Mouse (Mus musculus) testis, adult 2 months (tissue): ENCODE results near the gene Rbms2. TPM values are rescaled to one million over a fixed set of nuclear protein-coding genes. Genes with fewer than 3 reads are reported as not detected.
"Not testable (repeated sequence)": the region's sequence is repeated elsewhere in the genome, so short reads cannot be mapped to it uniquely, and the experiment has no call there.

ENCODE experiments used
- H3K27ac ChIP-seq: fragments of 200-500 bp; 2 replicates; pipeline ENCODE4 v1.5.1; 2012; ENCODE audit warnings: low read depth, low read length; ENCODE audit not compliant: control insufficient read depth, insufficient read depth
- H3K27me3 ChIP-seq: fragments of 200-500 bp; 2 replicates; pipeline ENCODE4 v1.6.1; 2012; ENCODE audit warnings: mild to moderate bottlenecking, low read length, moderate library complexity; ENCODE audit not compliant: control insufficient read depth, insufficient read depth
- H3K36me3 ChIP-seq: fragments of 200-500 bp; 2 replicates; pipeline ENCODE4 v1.6.1; 2012; ENCODE audit warnings: mild to moderate bottlenecking, low read length; ENCODE audit not compliant: control insufficient read depth, insufficient read depth
- H3K4me1 ChIP-seq: fragments of 200-500 bp; 2 replicates; pipeline ENCODE4 v1.6.1; 2012; ENCODE audit warnings: low read length; ENCODE audit not compliant: control insufficient read depth, insufficient read depth
- H3K4me3 ChIP-seq: fragments of 200-500 bp; 2 replicates; pipeline ENCODE4 v1.5.1; 2012; ENCODE audit warnings: low read depth, mild to moderate bottlenecking, low read length, moderate library complexity, mixed read lengths; ENCODE audit not compliant: control insufficient read depth
- CTCF ChIP-seq: fragments of 200-500 bp; IDR thresholded peaks from 2 replicates; pipeline ENCODE4 v1.5.1; 2012; ENCODE audit warnings: low read depth, mild to moderate bottlenecking, inconsistent platforms, low read length, moderate library complexity; ENCODE audit not compliant: control insufficient read depth, insufficient read depth, insufficient replicate concordance
- POLR2A ChIP-seq: fragments of 200-500 bp; IDR thresholded peaks from 2 replicates; pipeline ENCODE4 v1.6.1; 2012; ENCODE audit warnings: low read depth, mild to moderate bottlenecking, inconsistent platforms, low read length, moderate library complexity; ENCODE audit not compliant: control insufficient read depth
- polyA plus RNA-seq: library from polyadenylated mRNA; depleted of rRNA; stranded (reverse); fragments of >200 nt; gene quantifications from 2 replicates; pipeline ENCODE4 v1.2.3, GENCODE M21; 2012

The Rbms2 gene
- polyA plus RNA-seq, 1 experiment, result 19.4 TPM

- Histone ChIP-seq H3K27ac (peak overlapping the region; percentile 2; the same call in 1 of the 2 replicates), H3K36me3 (peaks cover 8% of the 10 kb centered on the region), H3K4me3 (peak overlapping the region; percentile 58), H3K27me3 (no peaks in the 10 kb centered on the region), H3K4me1 (peaks cover 6% of the 10 kb centered on the region)
- no peak for TF ChIP-seq CTCF
- no peak for TF ChIP-seq POLR2A
Observed at GRCm38 (mm10) chr10:128088181-128088580, 91.9 kb downstream of the Rbms2 start.

GRCm38 (mm10) chr10:128087216-128087615, 92.9 kb downstream of the Rbms2 start:
- H3K4me1 ChIP-seq, H3K36me3 ChIP-seq, H3K4me3 ChIP-seq, H3K27ac ChIP-seq, H3K27me3 ChIP-seq: not testable (repeated sequence)

DNA sequence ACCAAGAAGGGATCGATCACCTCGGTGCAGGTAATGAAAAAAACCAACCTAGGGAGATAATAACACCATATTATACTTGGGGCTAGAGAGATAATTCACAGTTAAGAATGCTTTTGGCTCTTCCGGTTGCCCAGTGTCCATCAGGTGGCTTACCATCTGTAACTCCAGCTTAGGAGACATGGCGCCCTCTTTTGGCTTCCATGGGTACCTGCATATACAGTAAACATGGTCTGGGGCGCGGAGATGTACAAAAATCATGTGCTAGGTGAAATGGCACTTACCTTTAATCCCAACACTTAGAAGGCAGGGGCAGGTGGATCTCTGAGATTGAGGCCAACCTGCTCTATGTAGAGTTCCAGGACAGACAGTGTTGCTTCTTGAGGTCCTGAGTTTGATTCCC, 93.7 kb downstream of the Rbms2 start:
- Histone ChIP-seq H3K4me1 (peaks cover 3% of the 10 kb centered on the region), H3K27me3 (no peaks in the 10 kb centered on the region), H3K27ac (no peak overlapping the region; the same call in 1 of the 2 replicates), H3K36me3 (peaks cover 8% of the 10 kb centered on the region), H3K4me3 (no peak overlapping the region)
- TF ChIP-seq CTCF (no peak), POLR2A (no peak)

DNA sequence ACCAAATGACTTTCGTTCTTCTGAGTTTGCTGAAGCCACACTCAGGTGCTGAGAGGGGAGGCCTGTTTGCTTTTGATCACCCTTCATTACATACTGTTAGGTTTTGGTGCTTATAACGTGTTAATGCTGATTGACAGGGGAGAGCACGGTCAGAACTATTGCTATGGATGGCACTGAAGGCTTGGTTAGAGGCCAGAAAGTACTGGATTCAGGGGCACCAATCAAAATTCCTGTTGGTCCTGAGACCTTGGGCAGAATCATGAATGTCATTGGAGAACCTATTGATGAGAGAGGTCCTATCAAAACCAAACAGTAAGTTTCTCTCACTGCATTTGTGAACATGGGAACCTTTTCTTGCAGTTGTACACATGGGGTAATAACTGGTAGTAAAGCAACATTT, 95.9 kb downstream of the Rbms2 start:
- Histone ChIP-seq H3K27ac (peak overlapping the region; percentile 82; the same call in 1 of the 2 replicates), H3K4me3 (peak overlapping the region; percentile 89), H3K27me3 (no peaks in the 10 kb centered on the region), H3K4me1 (no peaks in the 10 kb centered on the region; the same call in none of the 2 replicates), H3K36me3 (peaks cover 8% of the 10 kb centered on the region)
- no peak for TF ChIP-seq CTCF
- TF ChIP-seq POLR2A, result no peak

DNA sequence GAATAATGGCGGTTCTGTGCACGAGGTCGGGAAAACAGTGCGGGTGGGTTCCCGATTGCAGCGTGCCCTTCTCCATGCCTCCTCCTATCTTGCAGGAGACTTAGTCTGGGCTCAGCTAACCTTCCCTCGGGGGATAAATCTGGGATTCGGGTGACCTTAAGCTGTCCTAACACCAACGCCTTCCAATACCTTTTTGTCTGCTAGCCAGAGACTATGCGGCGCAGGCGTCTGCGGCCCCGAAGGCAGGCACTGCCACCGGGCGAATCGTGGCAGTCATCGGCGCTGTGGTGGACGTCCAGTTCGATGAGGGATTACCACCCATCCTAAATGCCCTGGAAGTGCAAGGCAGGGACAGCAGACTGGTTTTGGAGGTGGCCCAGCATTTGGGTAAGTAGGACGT, 96.4 kb downstream of the Rbms2 start:
- no peak; the same call in 1 of the 2 replicates for TF ChIP-seq POLR2A
- no peak for TF ChIP-seq CTCF
- H3K36me3 ChIP-seq, result peaks cover 7% of the 10 kb centered on the region
- no peaks in the 10 kb centered on the region; the same call in none of the 2 replicates for H3K4me1 ChIP-seq
- no peaks in the 10 kb centered on the region for H3K27me3 ChIP-seq
- H3K27ac ChIP-seq, result peak overlapping the region; percentile 82
- H3K4me3 ChIP-seq, result peak overlapping the region; percentile 89

- Histone ChIP-seq H3K36me3 (peaks cover 7% of the 10 kb centered on the region), H3K4me1 (no peaks in the 10 kb centered on the region; the same call in none of the 2 replicates), H3K4me3 (peak within 1 kb of the TSS; percentile 98), H3K27me3 (no peaks in the 10 kb centered on the region), H3K27ac (peak within 1 kb of the TSS; percentile 95)
- TF ChIP-seq CTCF, result no peak
- peak; percentile 91 for TF ChIP-seq POLR2A
Observed at GRCm38 (mm10) chr10:128082880-128083421, 97.1 kb downstream of the Rbms2 start, which contains the start of gene Atp5b. Atp5b (plus strand) TSS chr10:128083273.

DNA sequence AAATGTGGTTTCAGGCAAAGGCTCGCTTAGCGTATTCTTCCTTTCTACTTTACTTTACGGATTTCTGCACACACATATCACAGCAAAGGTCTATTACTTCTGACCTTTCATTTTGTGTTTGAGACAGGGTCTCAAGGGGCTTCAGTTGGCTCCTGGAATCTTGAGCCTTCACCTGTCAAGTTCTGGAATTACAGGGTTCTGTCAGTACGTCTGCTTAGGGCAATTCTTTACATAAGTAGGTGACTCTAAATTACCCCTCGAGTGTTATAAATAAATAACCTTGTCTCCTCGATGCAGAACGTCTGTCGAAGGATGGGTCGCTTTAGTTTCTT, 97.7 kb downstream of the Rbms2 start:
- Histone ChIP-seq H3K27ac (peak overlapping the region; percentile 95), H3K4me1 (no peaks in the 10 kb centered on the region; the same call in none of the 2 replicates)

More for the DNA sequence above, 97.7 kb downstream of the Rbms2 start:
- no peaks in the 10 kb centered on the region for H3K27me3 ChIP-seq
- peak overlapping the region; percentile 98 for H3K4me3 ChIP-seq
- H3K36me3 ChIP-seq, result peaks cover 7% of the 10 kb centered on the region
- TF ChIP-seq POLR2A, result no peak
- TF ChIP-seq CTCF, result no peak
